Mouse (Mus musculus) stomach, embryonic 14.5 days (tissue): ENCODE measurements around the gene Fyn. TPM values are rescaled to one million over a fixed set of nuclear protein-coding genes. Genes with fewer than 3 reads are reported as not detected.
A peak's percentile ranks its signal among the peaks of the same experiment; 100 is the strongest.

Experiments
- ATAC-seq: fragments of 200-750 bp; cut with Nextera tagmentation; 2 replicates; pipeline ENCODE4 v1.8.0; 2017; ENCODE audit warnings: low read depth, moderate TSS enrichment; ENCODE audit not compliant: insufficient number of reproducible peaks, insufficient read depth, low FRiP score
- H3K27ac ChIP-seq: fragments of 300-500 bp; sonication (generic); 2 replicates; pipeline ENCODE4 v1.5.1; 2014; ENCODE audit warnings: mild to moderate bottlenecking, low read length, moderate library complexity, mixed read lengths
- H3K27me3 ChIP-seq: fragments of 300-500 bp; sonication (generic); 2 replicates; pipeline ENCODE4 v1.6.1; 2014; ENCODE audit warnings: low read length, control low read depth, mixed read lengths; ENCODE audit not compliant: control insufficient read depth, insufficient read depth
- H3K36me3 ChIP-seq: fragments of 300-500 bp; sonication (generic); 2 replicates; pipeline ENCODE4 v1.6.1; 2014; ENCODE audit warnings: mild to moderate bottlenecking, control low read depth, low read length, moderate library complexity, mixed read lengths; ENCODE audit not compliant: control insufficient read depth, insufficient read depth
- H3K4me1 ChIP-seq: fragments of 300-500 bp; sonication (generic); 2 replicates; pipeline ENCODE4 v1.6.1; 2014; ENCODE audit warnings: low read length, control low read depth, mixed read lengths; ENCODE audit not compliant: control insufficient read depth, insufficient read depth
- H3K4me2 ChIP-seq: fragments of 300-500 bp; sonication (generic); replicated peaks from 2 replicates; pipeline ENCODE4 v1.6.1; 2014; ENCODE audit warnings: low read depth, low read length, control low read depth
- H3K4me3 ChIP-seq: fragments of 300-500 bp; sonication (generic); 2 replicates; pipeline ENCODE4 v1.5.1; 2014; ENCODE audit warnings: low read depth, low read length, control low read depth
- H3K9ac ChIP-seq: fragments of 300-500 bp; sonication (generic); replicated peaks from 2 replicates; pipeline ENCODE4 v1.6.1; 2014; ENCODE audit warnings: low read depth, mild to moderate bottlenecking, control low read depth, low read length, moderate library complexity, mixed read lengths
- H3K9me3 ChIP-seq: fragments of 300-500 bp; sonication (generic); 2 replicates; pipeline ENCODE4 v1.6.1; 2016; ENCODE audit warnings: low read depth, low read length, control low read depth; ENCODE audit not compliant: control insufficient read depth
- WGBS: fragments of 180-500 bp; shearing (Covaris S2); extraction: QIAGEN DNeasy Blood & Tissue Kit; methylation state at CpG from one replicate; pipeline ENCODE4 v1.1.7; 2014; 5-methylcytosine and 5-hydroxymethylcytosine counted together
- polyA plus RNA-seq: library from polyadenylated mRNA; unstranded; fragments of >200 nt; fragmentation: Nextera tagmentation; extraction: Ambion mirVana; gene quantifications from 2 replicates; pipeline ENCODE4 v1.2.1, GENCODE M21; 2014

Gene Fyn
- polyA plus RNA-seq, 1 experiment from 2014 or later: 32.3 TPM

DNA sequence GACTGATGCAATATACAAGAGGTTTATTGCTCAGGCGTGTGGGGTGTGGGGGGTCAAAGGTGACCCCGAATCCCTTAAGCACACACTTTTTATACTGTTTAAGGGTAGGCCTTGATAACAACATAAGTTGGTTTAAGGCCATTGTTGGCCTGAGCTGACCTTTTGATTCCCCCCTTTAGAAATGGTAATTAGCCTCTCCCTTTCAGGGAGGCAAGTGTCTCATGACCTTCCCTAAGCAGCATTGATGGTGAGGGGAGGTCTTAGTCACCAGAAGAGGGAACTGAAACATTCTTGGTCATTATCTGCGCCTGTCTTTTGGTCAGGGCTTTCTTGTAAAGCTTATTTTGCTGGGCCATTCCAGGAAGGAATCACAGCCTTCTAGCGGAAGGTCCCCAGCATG is 223.8 kb downstream of the Fyn start:
- Histone ChIP-seq H3K4me2 (no peak overlapping the region), H3K9ac (no peak overlapping the region), H3K27me3 (no peaks in the 10 kb centered on the region), H3K27ac (no peak overlapping the region), H3K36me3 (no peaks in the 10 kb centered on the region), H3K4me1 (peaks cover 28% of the 10 kb centered on the region), H3K9me3 (peaks cover 9% of the 10 kb centered on the region; the same call in 1 of the 2 replicates), H3K4me3 (no peak overlapping the region)
- 90% methylated on average over 4 of the region's 4 CpGs for WGBS
- ATAC-seq: no peak

DNA sequence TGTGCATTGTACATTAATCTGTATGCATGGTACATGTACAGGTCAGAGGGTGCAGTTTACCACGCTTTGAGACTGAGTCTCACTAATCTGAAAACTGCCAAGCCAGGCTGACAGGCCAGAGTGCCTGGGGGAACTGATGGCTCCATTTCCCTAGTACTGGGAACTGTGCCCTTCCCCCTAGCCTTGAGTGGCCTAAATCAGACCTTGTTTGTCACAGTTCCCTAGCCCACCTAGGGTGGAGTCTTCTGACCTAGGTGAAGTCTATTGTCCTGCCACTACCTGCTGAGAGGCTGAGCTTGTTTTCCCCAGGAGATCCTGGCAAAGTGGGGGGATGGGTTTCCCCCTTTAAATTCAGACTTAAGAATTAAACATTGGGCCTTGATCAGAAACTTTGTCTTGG is 226.1 kb downstream of the Fyn start:
- no peaks in the 10 kb centered on the region for H3K36me3 ChIP-seq
- peaks cover 19% of the 10 kb centered on the region for H3K4me1 ChIP-seq
- no peak overlapping the region for H3K9ac ChIP-seq
- H3K9me3 ChIP-seq: peaks cover 9% of the 10 kb centered on the region; the same call in 1 of the 2 replicates
- WGBS: 75% methylated on average over 1 of the region's 1 CpGs
- H3K4me3 ChIP-seq: no peak overlapping the region
- no peak overlapping the region for H3K4me2 ChIP-seq
- ATAC-seq: no peak
- peak overlapping the region; percentile 89; the same call in 1 of the 2 replicates for H3K27ac ChIP-seq
- no peaks in the 10 kb centered on the region for H3K27me3 ChIP-seq

DNA sequence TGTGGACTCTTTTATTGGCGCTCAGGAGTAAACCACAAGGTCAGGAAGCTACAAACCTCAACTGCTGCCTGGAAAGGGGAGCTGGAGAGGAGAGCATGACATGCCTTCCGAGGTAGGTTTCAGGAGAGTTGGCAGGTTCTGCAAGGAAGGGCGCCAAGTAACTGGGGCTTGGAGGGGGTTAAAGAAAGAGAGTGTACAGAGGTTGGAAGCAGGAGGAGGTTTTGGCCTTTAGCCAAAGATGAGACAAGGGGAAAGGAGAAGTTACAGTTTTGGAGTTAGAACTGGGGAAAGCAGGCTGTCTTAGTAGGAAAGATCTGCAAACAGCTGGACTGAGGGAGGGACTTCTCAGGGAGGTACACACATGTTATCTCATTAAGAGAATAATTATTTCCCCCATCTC is 227.2 kb downstream of the Fyn start:
- Histone ChIP-seq H3K27ac (peak overlapping the region; percentile 89), H3K36me3 (no peaks in the 10 kb centered on the region), H3K4me1 (peaks cover 19% of the 10 kb centered on the region), H3K9ac (no peak overlapping the region), H3K27me3 (no peaks in the 10 kb centered on the region), H3K9me3 (peaks cover 9% of the 10 kb centered on the region; the same call in 1 of the 2 replicates), H3K4me3 (no peak overlapping the region), H3K4me2 (no peak overlapping the region)
- peak; percentile 28; the same call in 1 of the 2 replicates for ATAC-seq
- 42% methylated on average over 3 of the region's 3 CpGs for WGBS

DNA sequence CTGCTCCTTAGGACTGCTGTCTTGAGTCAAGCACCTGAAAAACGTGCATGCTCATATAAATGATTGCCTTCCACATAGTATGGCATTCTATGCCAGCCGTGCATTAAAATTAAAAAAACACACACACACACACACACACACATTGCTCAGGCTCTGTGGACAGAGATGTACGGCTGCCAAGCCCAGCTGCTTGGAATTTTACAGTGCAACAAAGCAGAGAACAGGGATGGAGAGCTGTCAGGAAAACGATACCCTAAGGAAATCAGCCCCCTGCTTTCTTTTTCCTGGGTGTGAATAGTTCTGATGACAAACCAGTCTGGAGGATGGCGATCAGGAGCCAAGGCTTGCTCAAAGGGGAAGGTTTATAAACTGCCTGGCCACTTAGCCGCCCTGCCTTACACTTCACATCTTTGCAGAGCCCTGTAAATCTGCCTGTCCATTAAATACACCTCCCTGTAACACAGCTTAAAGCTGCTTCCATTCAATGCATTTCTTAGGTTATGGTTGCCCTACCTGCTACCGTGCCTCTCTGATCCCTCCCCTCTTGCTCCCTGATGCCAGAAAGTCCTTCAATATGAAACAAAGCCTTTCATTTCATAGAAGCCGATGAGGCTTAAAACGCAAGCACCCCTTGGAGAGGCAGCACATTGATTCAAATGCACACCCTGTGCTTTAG is 228.6 kb downstream of the Fyn start:
- no peaks in the 10 kb centered on the region for H3K27me3 ChIP-seq

DNA sequence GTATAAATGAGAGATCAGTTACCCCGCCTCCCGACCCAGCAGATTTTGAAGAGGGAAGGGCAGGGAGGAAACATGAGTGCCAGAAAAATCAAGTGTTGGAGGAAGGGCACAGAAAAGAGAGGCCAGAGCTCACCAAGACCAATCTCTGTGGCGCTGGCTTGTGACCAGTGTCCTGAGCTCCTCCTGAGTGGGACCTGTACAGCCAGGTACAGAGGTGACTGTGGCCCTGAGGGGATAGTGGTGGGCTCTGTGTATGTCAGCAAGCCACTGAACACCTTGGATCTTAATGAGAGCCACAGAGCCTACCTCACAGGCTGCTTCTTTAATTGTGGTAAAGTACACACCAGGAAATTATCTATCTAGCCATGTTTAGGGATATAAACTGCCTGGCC is 229.1 kb downstream of the Fyn start:
- Histone ChIP-seq H3K9ac (no peak overlapping the region), H3K27me3 (no peaks in the 10 kb centered on the region), H3K9me3 (peaks cover 9% of the 10 kb centered on the region; the same call in 1 of the 2 replicates), H3K4me3 (no peak overlapping the region), H3K27ac (no peak overlapping the region), H3K36me3 (no peaks in the 10 kb centered on the region), H3K4me2 (no peak overlapping the region), H3K4me1 (peaks cover 19% of the 10 kb centered on the region)
- 55% methylated on average over 3 of the region's 3 CpGs for WGBS
- ATAC-seq: no peak

More for the DNA sequence above, 228.6 kb downstream of the Fyn start:
- ATAC-seq: no peak
- Histone ChIP-seq H3K9me3 (peaks cover 9% of the 10 kb centered on the region; the same call in 1 of the 2 replicates), H3K27ac (peak overlapping the region; percentile 7; the same call in 1 of the 2 replicates), H3K4me1 (peaks cover 19% of the 10 kb centered on the region), H3K36me3 (no peaks in the 10 kb centered on the region), H3K4me3 (no peak overlapping the region), H3K9ac (no peak overlapping the region), H3K4me2 (no peak overlapping the region)
- 39% methylated on average over 9 of the region's 9 CpGs for WGBS

DNA sequence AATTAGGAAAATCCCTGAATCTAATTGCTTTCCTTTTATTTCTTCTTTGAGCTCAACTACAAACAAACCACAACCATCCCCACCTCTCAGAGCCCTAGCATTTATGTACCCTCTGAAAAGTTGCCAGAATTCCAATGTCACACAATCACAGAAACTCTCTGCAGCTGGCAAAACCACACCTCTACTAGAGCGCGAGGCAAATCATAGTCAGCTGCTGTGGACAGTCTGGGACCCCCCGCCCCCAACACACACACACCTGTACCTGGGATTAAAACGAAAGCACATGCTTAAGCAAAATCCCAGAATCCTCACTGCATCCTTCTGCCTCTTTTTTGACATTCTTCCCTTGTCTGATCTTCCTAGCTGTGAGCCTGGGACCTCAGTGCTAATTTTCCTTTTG is 230.9 kb downstream of the Fyn start:
- ATAC-seq: no peak
- peaks cover 19% of the 10 kb centered on the region for H3K4me1 ChIP-seq
- H3K9ac ChIP-seq: no peak overlapping the region
- no peak overlapping the region for H3K4me3 ChIP-seq
- H3K36me3 ChIP-seq: no peaks in the 10 kb centered on the region
- H3K27me3 ChIP-seq: no peaks in the 10 kb centered on the region
- H3K4me2 ChIP-seq: no peak overlapping the region
- H3K27ac ChIP-seq: no peak overlapping the region
- 0 out of 2 replicates have a peak, but pooled peaks cover 1% of the 10 kb centered on the region for H3K9me3 ChIP-seq
- 86% methylated on average over 4 of the region's 4 CpGs for WGBS

DNA sequence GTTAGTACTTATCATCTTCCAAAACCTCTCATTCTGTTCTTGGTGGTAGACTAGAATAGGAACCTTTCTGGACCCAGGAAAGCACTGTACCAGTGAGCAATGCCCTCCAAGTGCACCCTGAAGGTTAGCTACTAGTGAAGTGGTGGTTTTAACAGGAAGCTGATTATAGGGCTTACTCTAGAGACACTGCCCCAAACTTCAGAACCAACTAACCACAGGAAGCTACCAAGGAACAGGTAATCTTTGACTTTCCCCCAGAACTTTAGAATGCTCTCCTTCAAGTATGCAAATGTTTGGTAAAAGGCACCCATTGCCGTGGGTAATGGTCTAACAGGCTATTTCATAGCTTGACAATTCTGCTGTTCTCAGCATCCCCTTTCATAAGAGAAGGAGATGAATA is 231.5 kb downstream of the Fyn start:
- Histone ChIP-seq H3K4me2 (no peak overlapping the region), H3K4me3 (no peak overlapping the region), H3K4me1 (peaks cover 18% of the 10 kb centered on the region), H3K9ac (no peak overlapping the region), H3K27me3 (no peaks in the 10 kb centered on the region), H3K9me3 (0 out of 2 replicates have a peak, but pooled peaks cover 5% of the 10 kb centered on the region), H3K36me3 (no peaks in the 10 kb centered on the region), H3K27ac (no peak overlapping the region)
- WGBS: 75% methylated on average over 1 of the region's 1 CpGs
- ATAC-seq: no peak

DNA sequence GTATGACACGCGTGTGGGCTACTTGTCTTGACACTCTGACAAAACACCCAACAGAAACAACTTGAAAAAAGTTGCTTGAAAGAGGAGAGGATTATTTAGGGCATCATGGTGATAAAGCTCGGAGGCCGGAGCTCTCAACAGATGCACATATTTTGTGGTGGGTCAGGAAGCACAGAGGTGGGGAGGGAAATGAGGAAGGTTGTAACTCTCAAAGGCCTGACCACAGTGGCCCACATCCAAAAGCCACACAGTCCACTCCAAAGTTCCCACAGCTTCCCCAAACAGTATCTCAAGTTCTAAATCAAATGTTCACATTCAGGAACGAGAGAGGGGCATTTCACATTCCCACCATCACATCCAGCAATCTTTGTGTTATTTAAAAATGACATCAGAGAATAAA is 232.4 kb downstream of the Fyn start:
- H3K4me2 ChIP-seq: no peak overlapping the region
- 86% methylated on average over 5 of the region's 5 CpGs for WGBS
- H3K4me1 ChIP-seq: peaks cover 9% of the 10 kb centered on the region
- H3K4me3 ChIP-seq: no peak overlapping the region
- no peak overlapping the region for H3K27ac ChIP-seq
- no peaks in the 10 kb centered on the region for H3K27me3 ChIP-seq
- no peak for ATAC-seq
- H3K9me3 ChIP-seq: 0 out of 2 replicates have a peak, but pooled peaks cover 5% of the 10 kb centered on the region
- no peak overlapping the region for H3K9ac ChIP-seq
- H3K36me3 ChIP-seq: no peaks in the 10 kb centered on the region

DNA sequence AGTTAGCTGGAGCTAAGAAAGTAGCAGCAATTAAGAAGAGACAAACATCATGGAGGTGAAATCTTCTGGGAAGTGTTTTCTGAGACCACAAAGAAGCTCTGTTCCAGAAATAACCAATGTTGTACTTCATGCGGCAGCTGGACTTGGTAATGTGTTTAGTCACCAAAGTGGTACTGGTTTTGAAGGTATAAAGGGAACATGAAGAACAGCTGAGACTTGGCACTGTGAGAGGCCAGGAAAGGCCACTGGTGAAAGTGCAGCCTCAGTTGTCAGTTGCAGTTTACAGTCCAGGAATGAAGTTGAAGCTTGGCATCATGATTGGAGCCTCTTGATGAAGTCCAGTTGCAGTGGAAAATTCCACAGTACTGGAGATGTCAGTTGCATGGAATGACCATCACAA is 237.8 kb downstream of the Fyn start:
- H3K4me2 ChIP-seq: no peak overlapping the region
- H3K9ac ChIP-seq: no peak overlapping the region
- no peak overlapping the region for H3K4me3 ChIP-seq
- 86% methylated on average over 1 of the region's 1 CpGs for WGBS
- no peak overlapping the region for H3K27ac ChIP-seq
- no peaks in the 10 kb centered on the region for H3K4me1 ChIP-seq
- no peaks in the 10 kb centered on the region for H3K36me3 ChIP-seq
- ATAC-seq: no peak
- H3K9me3 ChIP-seq: 0 out of 2 replicates have a peak, but pooled peaks cover 12% of the 10 kb centered on the region
- no peaks in the 10 kb centered on the region for H3K27me3 ChIP-seq
